9 mouse cellular contexts compared by ENCODE assay signal in genomic region chr2:29764831-29765230, GRCm38 (mm10). TPM values are rescaled to one million over a fixed set of nuclear protein-coding genes. Genes with fewer than 3 reads are reported as not detected.
A peak's percentile ranks its signal among the peaks of the same experiment; 100 is the strongest.
DNase-seq lines count a peak whose midpoint lies in the region; ATAC-seq and TF ChIP-seq lines count a peak whose summit lies in the region.
"Had no signal": no experiment of that assay in that cellular context is flagged by ENCODE, and none has a peak within 500 bp of the region (broad histone marks: within the 10 kb centered on the region; RNA-seq: fewer than 3 reads in every experiment).

No protein-coding gene starts in this region.

- no peak overlapping the region for H3K4me3 ChIP-seq in testis, adult 2 months (ENCODE audit: control insufficient read depth, low read depth, low read length)
- H3K4me3 ChIP-seq in kidney, adult 2 months (ENCODE audit: insufficient read depth, low read depth, low read length), result no peak overlapping the region
- H3K4me3 ChIP-seq in liver, adult 2 months (ENCODE audit: insufficient read depth, low read depth, low read length), result no peak overlapping the region
- no peak overlapping the region for H3K4me3 ChIP-seq in stomach, embryonic 15.5 days (replicated peaks)
- H3K4me3 ChIP-seq: embryonic facial prominence, embryonic 15.5 days had no signal

- no peaks in the 10 kb centered on the region for H3K36me3 ChIP-seq in testis, adult 2 months (ENCODE audit: control insufficient read depth, insufficient read depth, low read length)
- no peaks in the 10 kb centered on the region for H3K36me3 ChIP-seq in kidney, adult 2 months (ENCODE audit: control insufficient read depth, insufficient read depth, low read length)
- H3K36me3 ChIP-seq in liver, adult 2 months (ENCODE audit: control insufficient read depth, insufficient read depth, low read length), result no peaks in the 10 kb centered on the region
- H3K36me3 ChIP-seq in stomach, embryonic 15.5 days, result no peaks in the 10 kb centered on the region
- H3K36me3 ChIP-seq: embryonic facial prominence, embryonic 15.5 days had no signal

- TF ChIP-seq POLR2A in testis, adult 2 months (IDR thresholded peaks at IDR 0.05; ENCODE audit: control insufficient read depth, low read depth, low read length), result no peak
- no peak for TF ChIP-seq POLR2A in kidney, adult 2 months (IDR thresholded peaks at IDR 0.05; ENCODE audit: low read depth, low read length)
- no peak for TF ChIP-seq POLR2A in liver, adult 2 months (IDR thresholded peaks at IDR 0.05; ENCODE audit: extremely low read depth, insufficient read depth, low read length)

- H3K4me2 ChIP-seq in stomach, embryonic 15.5 days, result no peak overlapping the region
- H3K4me2 ChIP-seq: embryonic facial prominence, embryonic 15.5 days had no signal

- WGBS in kidney, adult 2 months, result 0% methylated on average over 1 of the region's 1 CpGs
- WGBS in liver, adult 2 months, result 0% methylated on average over 1 of the region's 1 CpGs
- WGBS in stomach, embryonic 15.5 days, result 0% methylated on average over 1 of the region's 1 CpGs

- TF ChIP-seq CTCF in testis, adult 2 months (IDR thresholded peaks at IDR 0.05; ENCODE audit: control insufficient read depth, insufficient read depth, insufficient replicate concordance, low read depth, low read length), result peak; percentile 94; the same call in 1 of the 2 replicates
- TF ChIP-seq CTCF in kidney, adult 2 months (conservative IDR thresholded peaks at IDR 0.05; ENCODE audit: insufficient read depth, insufficient read length, low read depth, low read length), result peak; percentile 97
- peak; percentile 96 for TF ChIP-seq CTCF in liver, adult 2 months (IDR thresholded peaks at IDR 0.05; ENCODE audit: low read depth, low read length)

- H3K9ac ChIP-seq in liver, adult 2 months (ENCODE audit: low read depth, low read length), result no peak overlapping the region
- no peak overlapping the region for H3K9ac ChIP-seq in stomach, embryonic 15.5 days
- H3K9ac ChIP-seq: embryonic facial prominence, embryonic 15.5 days had no signal

- H3K79me2 ChIP-seq in liver, adult 2 months (ENCODE audit: control insufficient read depth, insufficient read depth, low read length), result no peaks in the 10 kb centered on the region

- H3K27ac ChIP-seq in testis, adult 2 months (ENCODE audit: control insufficient read depth, insufficient read depth, low read depth, low read length), result no peak overlapping the region
- H3K27ac ChIP-seq in kidney, adult 2 months (ENCODE audit: insufficient read depth, low read depth, low read length), result no peak overlapping the region
- no peak overlapping the region for H3K27ac ChIP-seq in liver, adult 2 months (replicated peaks; ENCODE audit: insufficient read depth, low read depth, low read length)
- H3K27ac ChIP-seq in stomach, embryonic 15.5 days, result no peak overlapping the region
- H3K27ac ChIP-seq: embryonic facial prominence, embryonic 15.5 days had no signal

- 0 out of 2 replicates have a peak, but pooled peaks have one; percentile 8 for ATAC-seq in stomach, embryonic 15.5 days (ENCODE audit: insufficient read depth, low FRiP score, low read depth)

- no peaks in the 10 kb centered on the region for H3K4me1 ChIP-seq in testis, adult 2 months (ENCODE audit: control insufficient read depth, insufficient read depth, low read length)
- H3K4me1 ChIP-seq in kidney, adult 2 months (ENCODE audit: control insufficient read depth, insufficient read depth, low read length), result peaks cover 6% of the 10 kb centered on the region; the same call in 1 of the 2 replicates
- H3K4me1 ChIP-seq in liver, adult 2 months (ENCODE audit: control insufficient read depth, insufficient read depth, low read length), result no peaks in the 10 kb centered on the region
- H3K4me1 ChIP-seq in stomach, embryonic 15.5 days, result no peaks in the 10 kb centered on the region
- H3K4me1 ChIP-seq: embryonic facial prominence, embryonic 15.5 days had no signal

- no peaks in the 10 kb centered on the region for H3K27me3 ChIP-seq in testis, adult 2 months (ENCODE audit: control insufficient read depth, insufficient read depth, low read length)
- no peaks in the 10 kb centered on the region for H3K27me3 ChIP-seq in kidney, adult 2 months (replicated peaks; ENCODE audit: control insufficient read depth, insufficient read depth, low read length)
- H3K27me3 ChIP-seq in liver, adult 2 months (ENCODE audit: control insufficient read depth, insufficient read depth, low read length), result no peaks in the 10 kb centered on the region
- H3K27me3 ChIP-seq in stomach, embryonic 15.5 days (replicated peaks), result no peaks in the 10 kb centered on the region
- H3K27me3 ChIP-seq: embryonic facial prominence, embryonic 15.5 days had no signal

- H3K9me3 ChIP-seq in stomach, embryonic 15.5 days, result no peaks in the 10 kb centered on the region
- H3K9me3 ChIP-seq: embryonic facial prominence, embryonic 15.5 days had no signal

- DNase-seq in testis, postnatal 14 days (ENCODE audit: low spot score), result no peak
- peak; percentile 67 to 71 for DNase-seq in cerebellum, adult 18-20 months
- DNase-seq in forelimb bud, embryonic 11.5 days (ENCODE audit: low read depth, low spot score), result peak; percentile 61
- peak; percentile 70 for DNase-seq in kidney, adult 2 months
- DNase-seq in liver, adult 2 months (ENCODE audit: extremely low read depth, low read depth, low spot score), result peak; percentile 34
- DNase-seq in naive thymus-derived CD4-positive, alpha-beta T cell, adult 2 months (ENCODE audit: low read depth), result peak; percentile 73

RNA-seq across cellular contexts. Expression of gene Gm13547, which starts 5.7 kb away (rescaled TPM):
- 130 and 146 TPM in 2 replicates for polyA plus RNA-seq in testis, adult 2 months (2012; rRNA removed)
- not detected in 2 replicates for polyA plus RNA-seq in kidney, adult 2 months (2012; rRNA removed)
- total RNA-seq in liver, adult 2 months (2014; rRNA removed), result not detected in 2 replicates
- polyA plus RNA-seq in liver, adult 2 months (2012; rRNA removed), result not detected in 2 replicates
- polyA plus RNA-seq in stomach, embryonic 15.5 days (2015; fragmentation: Nextera tagmentation; extraction: Ambion mirVana), result not detected in 2 replicates
- polyA plus RNA-seq: embryonic facial prominence, embryonic 15.5 days had no signal

RNA-seq across cellular contexts. Expression of gene Gm13420, which starts 13.3 kb away (rescaled TPM):
- 0.28 and 0.47 TPM in 2 replicates for polyA plus RNA-seq in testis, adult 2 months (2012; rRNA removed)
- 6.1 and 9.4 TPM in 2 replicates for polyA plus RNA-seq in kidney, adult 2 months (2012; rRNA removed)
- total RNA-seq in liver, adult 2 months (2014; rRNA removed), result 0.13 and 0.18 TPM in 2 replicates
- polyA plus RNA-seq in liver, adult 2 months (2012; rRNA removed), result 0.35 and 0.86 TPM in 2 replicates
- 2.4 and 2.9 TPM in 2 replicates for polyA plus RNA-seq in stomach, embryonic 15.5 days (2015; fragmentation: Nextera tagmentation; extraction: Ambion mirVana)
- polyA plus RNA-seq: embryonic facial prominence, embryonic 15.5 days had no signal

RNA-seq across cellular contexts. Expression of gene Coq4, which starts 22.5 kb away (rescaled TPM):
- polyA plus RNA-seq in testis, adult 2 months (2012; rRNA removed), result 125 and 134 TPM in 2 replicates
- 87.5 and 111 TPM in 2 replicates for polyA plus RNA-seq in kidney, adult 2 months (2012; rRNA removed)
- total RNA-seq in liver, adult 2 months (2014; rRNA removed), result 7.8 and 10.0 TPM in 2 replicates
- polyA plus RNA-seq in liver, adult 2 months (2012; rRNA removed), result 37.6 and 48.2 TPM in 2 replicates
- 33.3 and 35.7 TPM in 2 replicates for polyA plus RNA-seq in stomach, embryonic 15.5 days (2015; fragmentation: Nextera tagmentation; extraction: Ambion mirVana)

RNA-seq across cellular contexts. Expression of gene Trub2, which starts 23.5 kb away (rescaled TPM):
- polyA plus RNA-seq in testis, adult 2 months (2012; rRNA removed), result 12.4 and 16.8 TPM in 2 replicates
- 32.7 and 46.2 TPM in 2 replicates for polyA plus RNA-seq in kidney, adult 2 months (2012; rRNA removed)
- total RNA-seq in liver, adult 2 months (2014; rRNA removed), result 9.0 and 10.2 TPM in 2 replicates
- 13.5 and 19.7 TPM in 2 replicates for polyA plus RNA-seq in liver, adult 2 months (2012; rRNA removed)
- polyA plus RNA-seq in stomach, embryonic 15.5 days (2015; fragmentation: Nextera tagmentation; extraction: Ambion mirVana), result 32.2 and 36.3 TPM in 2 replicates

RNA-seq across cellular contexts. Expression of gene Slc27a4, which starts 37.6 kb away (rescaled TPM):
- polyA plus RNA-seq in testis, adult 2 months (2012; rRNA removed), result 4.1 and 5.5 TPM in 2 replicates
- polyA plus RNA-seq in kidney, adult 2 months (2012; rRNA removed), result 49.7 and 56.2 TPM in 2 replicates
- 9.2 and 13.8 TPM in 2 replicates for total RNA-seq in liver, adult 2 months (2014; rRNA removed)
- polyA plus RNA-seq in liver, adult 2 months (2012; rRNA removed), result 29.4 and 31.5 TPM in 2 replicates
- polyA plus RNA-seq in stomach, embryonic 15.5 days (2015; fragmentation: Nextera tagmentation; extraction: Ambion mirVana), result 19.7 and 21.3 TPM in 2 replicates

Comparison
In these comparisons a context has a peak if more than half of its experiments do, and no peak if none do; other contexts are left out.
1. RNA of gene Gm13547, which starts 5.7 kb away (polyA plus RNA-seq): 130 to 146 TPM in testis, adult 2 months; not detected in stomach, embryonic 15.5 days, not detected in kidney, adult 2 months and not detected in liver, adult 2 months; every median in the first group is over 100 times any median in the second.
2. Peak in every context shown above with its lines, with median percentiles within 50 percentile points of each other: CTCF ChIP-seq.